Mouse (Mus musculus) urinary bladder, adult 2 months (tissue): Measurements from ENCODE around the gene Fitm2. TPM values are rescaled to one million over a fixed set of nuclear protein-coding genes. Genes with fewer than 3 reads are reported as not detected.
A peak's percentile ranks its signal among the peaks of the same experiment; 100 is the strongest.

Experiments used
- DNase-seq: peaks from one replicate; pipeline ENCODE4 v3.0.0; 2022; ENCODE audit warnings: low spot score
- polyA plus RNA-seq: library from polyadenylated mRNA; depleted of rRNA; stranded (reverse); fragments of >200 nt; gene quantifications from 2 replicates; pipeline ENCODE4 v1.2.3, GENCODE M21; 2012; rRNA removed

Fitm2 gene
- polyA plus RNA-seq, 1 experiment = 4.7 TPM

GRCm38 (mm10) chr2:163422895-163423660, 49.4 kb downstream of the Fitm2 start:
- no peak for DNase-seq

- DNase-seq = no peak
Measured at GRCm38 (mm10) chr2:163420366-163420886, 52.0 kb downstream of the Fitm2 start.

GRCm38 (mm10) chr2:163419346-163420045, 52.9 kb downstream of the Fitm2 start:
- peak; percentile 98 for DNase-seq

- no peak for DNase-seq
Measured at GRCm38 (mm10) chr2:163418841-163419345, 53.5 kb downstream of the Fitm2 start.

GRCm38 (mm10) chr2:163417830-163418229, 54.6 kb downstream of the Fitm2 start:
- no peak for DNase-seq

- DNase-seq = no peak
Measured at GRCm38 (mm10) chr2:163417026-163417425, 55.4 kb downstream of the Fitm2 start.

Other genes with a start within 250 kb of the Fitm2 start
- 113 and 164 TPM in 2 replicates for gene Jph2, start 74.6 kb downstream of the Fitm2 start, polyA plus RNA-seq
- 34.7 and 36.7 TPM in 2 replicates for gene Oser1, start 47.9 kb downstream of the Fitm2 start, polyA plus RNA-seq
- 0.30 and 0.44 TPM in 2 replicates for gene Gdap1l1, start 34.2 kb downstream of the Fitm2 start, polyA plus RNA-seq
- not detected in 2 replicates for gene R3hdml, start 19.7 kb upstream of the Fitm2 start, polyA plus RNA-seq
- 0.22 and 0.51 TPM in 2 replicates for gene Hnf4a, start 34.2 kb upstream of the Fitm2 start, polyA plus RNA-seq
- 22.0 and 22.9 TPM in 2 replicates for gene Ttpal, start 129.7 kb upstream of the Fitm2 start, polyA plus RNA-seq
- 321 and 344 TPM in 2 replicates for gene Serinc3, start 172.5 kb upstream of the Fitm2 start, polyA plus RNA-seq
- gene Pkig, start 185.8 kb upstream of the Fitm2 start, polyA plus RNA-seq = 83.9 and 114 TPM in 2 replicates